Mouse (Mus musculus) forebrain, embryonic 12.5 days (tissue): ENCODE measurements around the gene Rcan1. TPM values are rescaled to one million over a fixed set of nuclear protein-coding genes. Genes with fewer than 3 reads are reported as not detected.
A peak's percentile ranks its signal among the peaks of the same experiment; 100 is the strongest.
"Not testable (repeated sequence)": the region's sequence is repeated elsewhere in the genome, so short reads cannot be mapped to it uniquely, and the experiment has no call there.

Experiments used
- ATAC-seq: fragments of 200-750 bp; cut with Nextera tagmentation; 2 replicates; pipeline ENCODE4 v1.8.0; 2017; ENCODE audit warnings: moderate TSS enrichment; ENCODE audit not compliant: low FRiP score
- H3K27ac ChIP-seq: fragments of 300-500 bp; sonication (generic); 2 replicates; pipeline ENCODE4 v1.5.1; 2016; ENCODE audit warnings: mild to moderate bottlenecking
- H3K27me3 ChIP-seq: fragments of 300-500 bp; sonication (generic); 2 replicates; pipeline ENCODE4 v1.6.1; 2016; ENCODE audit warnings: mild to moderate bottlenecking
- H3K36me3 ChIP-seq: fragments of 300-500 bp; sonication (generic); replicated peaks from 2 replicates; pipeline ENCODE4 v1.6.1; 2016; ENCODE audit warnings: mild to moderate bottlenecking
- H3K4me1 ChIP-seq: fragments of 300-500 bp; sonication (generic); 2 replicates; pipeline ENCODE4 v1.6.1; 2016
- H3K4me2 ChIP-seq: fragments of 300-500 bp; sonication (generic); 2 replicates; pipeline ENCODE4 v1.6.1; 2016; ENCODE audit warnings: mild to moderate bottlenecking, moderate library complexity
- H3K4me3 ChIP-seq: fragments of 300-500 bp; sonication (generic); replicated peaks from 2 replicates; pipeline ENCODE4 v1.5.1; 2016; ENCODE audit warnings: mild to moderate bottlenecking
- H3K9ac ChIP-seq: fragments of 300-500 bp; sonication (generic); 2 replicates; pipeline ENCODE4 v1.6.1; 2016; ENCODE audit warnings: mild to moderate bottlenecking
- H3K9me3 ChIP-seq: fragments of 300-500 bp; sonication (generic); 2 replicates; pipeline ENCODE4 v1.6.1; 2016
- WGBS: fragments of 180-500 bp; shearing (Covaris S2); methylation state at CpG from one replicate; pipeline ENCODE4 v1.1.7; 2016; 5-methylcytosine and 5-hydroxymethylcytosine counted together
- polyA plus RNA-seq: library from polyadenylated mRNA; unstranded; fragments of >200 nt; fragmentation: Nextera tagmentation; extraction: Ambion mirVana; gene quantifications from 2 replicates; pipeline ENCODE4 v1.2.1, GENCODE M21; 2016

Rcan1 gene
- polyA plus RNA-seq, 1 experiment from 2014 or later: 43.1 TPM

DNA sequence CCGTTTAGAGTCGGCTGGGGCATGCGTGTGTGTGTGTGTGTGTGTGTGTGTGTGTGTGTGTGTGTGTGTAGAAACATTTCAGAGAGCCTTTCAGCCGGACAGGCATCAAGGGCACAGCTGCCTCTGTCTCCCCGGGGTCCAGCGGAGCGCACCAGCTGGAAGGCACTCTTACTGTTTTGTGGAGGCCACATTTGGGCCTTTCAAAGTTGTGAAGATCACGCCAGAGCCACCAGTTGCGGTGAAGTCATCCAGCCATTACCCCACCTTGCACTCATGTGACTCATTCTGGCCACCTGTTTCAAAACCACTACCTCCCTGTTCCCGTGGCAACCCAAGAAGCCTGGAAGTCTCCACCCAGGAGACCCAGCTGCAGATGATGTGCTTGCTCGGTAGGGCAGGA is 44.8 kb downstream of the Rcan1 start:
- Histone ChIP-seq H3K27ac (no peak overlapping the region), H3K4me1 (peaks cover 40% of the 10 kb centered on the region), H3K9me3 (no peaks in the 10 kb centered on the region), H3K4me3 (no peak overlapping the region), H3K27me3 (no peaks in the 10 kb centered on the region), H3K9ac (no peak overlapping the region), H3K36me3 (no peaks in the 10 kb centered on the region), H3K4me2 (no peak overlapping the region)
- 73% methylated on average over 11 of the region's 11 CpGs for WGBS
- ATAC-seq: no peak

DNA sequence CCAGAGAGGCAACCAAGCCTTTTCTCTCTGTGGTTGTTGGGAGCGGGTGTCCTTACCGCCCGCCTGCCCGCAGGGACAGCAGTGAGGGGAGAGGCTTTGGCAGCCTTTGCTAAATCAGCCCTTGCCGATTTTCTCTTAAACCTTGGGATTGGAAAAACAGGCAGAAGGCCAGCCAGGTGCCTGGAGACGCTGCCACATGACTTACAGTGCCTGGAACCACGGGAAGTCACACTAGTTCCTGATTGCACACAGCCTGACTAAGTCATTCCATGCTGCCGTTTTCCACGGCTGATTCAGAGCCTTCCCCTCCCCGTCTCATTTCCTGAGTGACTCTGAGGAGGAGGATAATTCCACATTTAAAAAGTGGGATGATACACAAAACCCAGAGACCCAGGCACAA is 47.3 kb downstream of the Rcan1 start:
- no peak overlapping the region for H3K4me3 ChIP-seq
- H3K9me3 ChIP-seq: no peaks in the 10 kb centered on the region
- ATAC-seq: no peak
- no peak overlapping the region for H3K27ac ChIP-seq
- peaks cover 34% of the 10 kb centered on the region for H3K4me1 ChIP-seq
- H3K9ac ChIP-seq: no peak overlapping the region
- no peaks in the 10 kb centered on the region for H3K27me3 ChIP-seq
- H3K36me3 ChIP-seq: no peaks in the 10 kb centered on the region
- no peak overlapping the region for H3K4me2 ChIP-seq
- 70% methylated on average over 10 of the region's 10 CpGs for WGBS

DNA sequence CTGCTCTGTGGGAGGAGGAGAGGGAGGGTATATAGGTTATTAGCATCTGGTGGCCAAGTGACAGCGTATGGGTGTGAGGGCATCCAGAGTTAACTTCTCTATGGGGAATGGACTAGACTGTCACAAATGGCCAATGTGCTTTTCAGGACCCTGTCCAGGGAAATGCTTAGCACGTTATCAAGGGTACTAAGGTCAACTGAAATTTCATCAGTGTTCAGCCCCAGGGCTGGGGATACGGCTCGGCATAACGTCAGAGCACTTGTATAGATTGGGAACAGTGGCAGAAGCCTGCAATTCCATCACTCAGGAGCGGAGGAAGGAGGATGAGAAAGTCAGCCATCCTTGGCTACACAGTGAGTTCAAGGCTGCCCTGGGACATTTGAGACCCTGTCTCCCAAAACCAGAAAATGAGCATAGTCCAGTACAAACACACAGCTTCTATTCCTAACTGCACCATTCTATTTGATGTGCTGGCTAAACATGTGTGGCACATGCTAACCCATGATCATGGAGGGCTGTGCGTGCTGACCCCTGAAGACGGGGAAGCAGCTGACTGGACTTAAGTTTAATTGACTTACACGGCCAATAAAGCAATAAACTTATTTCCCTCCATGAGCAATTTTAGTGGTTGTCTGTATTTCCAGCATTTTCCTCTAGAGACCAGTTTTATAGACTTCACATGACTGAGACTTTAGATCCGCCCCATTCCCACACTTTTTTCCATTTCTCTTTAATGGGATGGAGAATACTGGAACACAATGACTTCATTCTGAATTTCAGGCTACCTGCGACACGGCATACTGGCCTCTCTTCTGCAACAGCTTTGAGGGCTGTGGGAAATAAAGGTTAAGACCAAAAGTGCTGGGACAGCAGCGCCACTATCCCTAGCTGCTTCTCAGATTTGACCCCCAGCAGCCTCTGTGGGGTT is 48.0 kb downstream of the Rcan1 start:
- Histone ChIP-seq H3K4me1 (peaks cover 28% of the 10 kb centered on the region), H3K36me3 (peaks cover 1% of the 10 kb centered on the region), H3K9ac (no peak overlapping the region), H3K4me3 (no peak overlapping the region), H3K4me2 (no peak overlapping the region), H3K27me3 (no peaks in the 10 kb centered on the region), H3K9me3 (no peaks in the 10 kb centered on the region), H3K27ac (no peak overlapping the region)
- ATAC-seq: no peak
- 89% methylated on average over 13 of the region's 13 CpGs for WGBS

DNA sequence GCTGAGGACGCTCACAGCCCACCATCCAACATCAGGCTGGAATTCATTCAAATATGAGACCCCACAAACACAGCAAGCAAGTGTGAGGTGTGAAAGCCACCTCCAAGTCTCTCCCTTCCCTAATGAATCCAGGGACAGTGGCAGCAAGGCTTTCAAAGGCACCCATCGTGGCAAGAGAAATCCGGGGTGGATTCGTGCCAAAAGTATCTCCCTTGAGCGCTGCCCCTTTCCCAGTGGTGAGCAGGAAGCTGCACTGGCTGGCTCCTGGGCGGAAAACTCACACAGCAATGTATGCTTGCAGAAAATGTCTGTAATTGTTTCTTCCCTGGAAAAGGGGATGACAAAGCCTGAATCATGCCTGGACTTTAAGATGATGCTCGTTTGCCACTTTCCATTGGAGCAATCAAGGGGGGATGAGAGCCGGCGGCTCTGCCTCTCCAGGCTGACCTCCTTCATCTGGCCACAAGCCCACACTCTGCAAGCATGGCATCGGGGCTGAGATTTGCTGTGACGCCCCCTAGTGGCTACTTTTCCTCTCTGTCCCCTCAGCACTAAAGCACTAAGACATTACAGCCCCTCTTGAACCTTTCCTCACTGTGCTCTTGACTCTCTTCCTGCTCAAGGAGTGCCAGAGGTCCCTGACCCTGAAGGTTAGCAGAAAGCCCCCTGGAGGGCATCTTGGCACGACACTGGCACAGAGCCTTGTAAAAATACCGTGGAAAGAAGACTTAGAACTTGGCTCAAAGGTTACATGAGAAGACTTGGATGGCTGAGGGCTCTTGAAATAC is 49.3 kb downstream of the Rcan1 start:
- Histone ChIP-seq H3K27ac (no peak overlapping the region), H3K4me1 (peaks cover 18% of the 10 kb centered on the region), H3K36me3 (peaks cover 5% of the 10 kb centered on the region), H3K4me2 (no peak overlapping the region), H3K9ac (no peak overlapping the region), H3K4me3 (no peak overlapping the region), H3K27me3 (no peaks in the 10 kb centered on the region), H3K9me3 (no peaks in the 10 kb centered on the region)
- WGBS: 67% methylated on average over 13 of the region's 13 CpGs
- ATAC-seq: no peak

DNA sequence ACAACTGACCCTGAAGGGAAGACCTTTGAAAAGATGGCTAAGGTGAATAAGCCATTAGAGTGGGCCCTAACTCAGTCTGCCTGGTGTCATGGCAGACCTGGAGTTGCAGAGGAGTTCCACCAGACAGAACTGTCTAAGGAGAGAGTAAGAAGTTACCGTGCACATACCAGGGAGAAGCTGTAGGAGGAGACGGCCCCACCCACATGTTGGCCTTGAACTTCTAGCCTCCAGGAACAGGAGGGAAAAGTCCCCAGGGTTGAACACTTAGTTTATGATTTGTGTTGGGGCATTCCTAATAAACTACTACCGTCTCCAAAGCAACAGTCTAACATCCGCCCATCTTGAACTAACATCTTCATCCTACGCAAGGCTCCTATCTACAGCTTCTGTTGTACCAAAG is 50.0 kb downstream of the Rcan1 start:
- Histone ChIP-seq H3K36me3 (peaks cover 5% of the 10 kb centered on the region), H3K4me1 (peaks cover 12% of the 10 kb centered on the region), H3K9ac (no peak overlapping the region), H3K4me2 (no peak overlapping the region), H3K4me3 (no peak overlapping the region), H3K27ac (no peak overlapping the region), H3K27me3 (no peaks in the 10 kb centered on the region), H3K9me3 (no peaks in the 10 kb centered on the region)
- no peak for ATAC-seq
- 93% methylated on average over 5 of the region's 5 CpGs for WGBS

DNA sequence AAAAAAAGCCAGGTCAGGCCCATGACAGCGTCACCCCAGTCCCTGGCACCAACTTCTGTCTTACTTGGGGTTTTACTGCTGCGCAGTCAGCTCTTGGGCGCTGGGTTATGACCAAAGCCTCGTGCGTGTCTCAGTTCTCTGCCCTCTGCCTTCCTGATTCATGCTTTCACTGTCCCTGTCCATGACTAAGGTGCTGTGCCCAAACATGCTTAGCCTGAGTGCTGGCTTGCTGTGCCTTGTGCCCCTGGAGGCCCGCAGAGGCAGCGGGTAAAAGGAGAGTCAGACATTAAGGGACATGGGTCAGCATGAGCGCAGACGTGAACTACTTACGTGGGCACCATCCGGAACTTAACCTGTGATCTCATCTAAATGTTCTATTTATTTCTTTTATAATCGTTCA is 51.6 kb downstream of the Rcan1 start:
- H3K36me3 ChIP-seq: peaks cover 5% of the 10 kb centered on the region
- H3K9ac ChIP-seq: no peak overlapping the region
- H3K4me3 ChIP-seq: no peak overlapping the region
- H3K27me3 ChIP-seq: no peaks in the 10 kb centered on the region
- H3K27ac ChIP-seq: no peak overlapping the region
- H3K4me2 ChIP-seq: no peak overlapping the region
- WGBS: 94% methylated on average over 12 of the region's 12 CpGs
- no peaks in the 10 kb centered on the region for H3K9me3 ChIP-seq
- no peak for ATAC-seq
- H3K4me1 ChIP-seq: peaks cover 8% of the 10 kb centered on the region

DNA sequence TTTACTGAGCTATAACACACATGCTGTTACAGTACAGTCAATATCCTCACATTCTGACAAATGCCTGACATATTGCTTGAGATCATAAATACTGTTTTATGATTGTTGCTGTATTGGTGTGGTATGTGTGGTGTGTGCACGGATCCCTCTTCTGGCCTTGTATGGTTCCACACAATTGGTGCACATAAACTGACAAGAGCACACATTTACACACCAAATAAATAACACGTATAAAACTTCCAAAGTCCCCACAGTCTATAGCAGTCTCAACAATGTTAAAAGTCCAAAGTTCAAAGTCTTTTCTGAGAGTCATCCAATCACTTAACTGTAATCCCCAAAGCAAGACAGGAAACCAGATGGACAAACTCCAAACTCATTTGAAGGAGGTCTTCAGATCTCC is 53.4 kb downstream of the Rcan1 start:
- Histone ChIP-seq H3K4me3 (no peak overlapping the region), H3K36me3 (peaks cover 5% of the 10 kb centered on the region), H3K4me2 (no peak overlapping the region), H3K9ac (no peak overlapping the region), H3K4me1 (peaks cover 16% of the 10 kb centered on the region), H3K27me3 (no peaks in the 10 kb centered on the region), H3K9me3 (no peaks in the 10 kb centered on the region), H3K27ac (no peak overlapping the region)
- ATAC-seq: no peak
- WGBS: 98% methylated on average over 2 of the region's 2 CpGs

DNA sequence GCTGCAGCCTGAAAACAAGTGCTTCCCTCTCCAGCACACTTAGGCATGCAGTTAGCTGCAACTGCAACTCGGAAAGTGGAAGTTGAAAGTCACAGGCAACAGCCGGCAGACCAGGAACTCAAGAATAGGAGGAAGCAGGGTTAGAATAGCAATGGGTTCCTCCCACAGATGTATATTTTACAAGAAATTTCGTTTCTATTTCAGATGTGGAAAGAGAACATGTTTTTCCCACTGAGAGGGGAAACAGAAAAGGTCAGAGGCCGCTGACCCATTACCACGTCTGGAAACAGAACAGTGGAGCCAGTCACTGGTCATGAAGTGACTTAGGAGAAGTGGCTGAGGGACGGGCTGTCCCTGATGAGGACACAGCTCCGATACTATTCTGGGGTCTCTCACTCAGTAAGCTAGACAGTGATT is 55.0 kb downstream of the Rcan1 start:
- 54% methylated on average over 7 of the region's 7 CpGs for WGBS
- ATAC-seq: no peak
- H3K9me3 ChIP-seq: no peaks in the 10 kb centered on the region
- H3K4me3 ChIP-seq: no peak overlapping the region
- H3K4me1 ChIP-seq: peaks cover 29% of the 10 kb centered on the region
- peaks cover 5% of the 10 kb centered on the region for H3K36me3 ChIP-seq
- no peak overlapping the region for H3K4me2 ChIP-seq
- H3K27me3 ChIP-seq: no peaks in the 10 kb centered on the region
- no peak overlapping the region for H3K9ac ChIP-seq
- H3K27ac ChIP-seq: no peak overlapping the region

DNA sequence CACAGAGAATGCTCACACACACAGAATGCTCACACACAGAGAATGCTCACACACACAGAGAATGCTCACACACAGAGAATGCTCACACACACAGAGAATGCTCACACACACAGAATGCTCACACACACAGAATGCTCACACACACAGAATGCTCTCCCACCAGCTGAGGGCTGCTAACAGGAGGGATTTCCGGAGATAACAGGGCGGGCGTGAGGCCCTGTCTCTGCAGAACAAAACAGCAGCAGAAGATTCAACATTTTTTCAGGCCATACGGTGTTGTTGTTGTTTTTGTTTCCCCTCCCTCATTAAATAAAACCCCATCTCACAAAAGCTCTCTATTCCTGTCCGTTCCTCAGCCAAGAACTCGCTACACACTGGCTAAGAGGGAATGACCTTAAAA is 55.6 kb downstream of the Rcan1 start:
- WGBS: 49% methylated on average over 6 of the region's 6 CpGs
- not testable (repeated sequence) for ATAC-seq, H3K36me3 ChIP-seq, H3K9me3 ChIP-seq, H3K9ac ChIP-seq, H3K4me2 ChIP-seq, H3K27me3 ChIP-seq, H3K4me3 ChIP-seq, H3K27ac ChIP-seq
- peaks cover 29% of the 10 kb centered on the region for H3K4me1 ChIP-seq

DNA sequence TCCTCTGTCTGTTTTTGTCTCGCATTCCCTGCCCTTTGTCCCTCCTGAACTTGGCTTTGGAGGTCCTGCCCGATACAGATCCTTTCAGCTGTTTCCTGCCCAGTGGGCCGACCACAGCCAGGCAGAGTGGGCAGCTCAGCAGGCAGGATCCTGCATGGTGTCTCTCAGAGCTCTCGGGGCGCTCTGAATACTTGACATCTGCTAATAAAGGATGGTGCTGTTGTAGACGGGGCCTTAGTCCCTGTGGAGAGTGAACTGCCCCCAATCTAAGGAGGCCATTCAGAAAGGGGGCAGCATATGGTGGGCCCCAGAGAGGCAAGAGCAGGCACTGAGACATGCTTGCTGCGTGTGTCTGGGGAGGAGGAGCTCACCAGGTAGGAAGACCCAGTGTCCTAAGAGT is 57.8 kb downstream of the Rcan1 start:
- Histone ChIP-seq H3K4me1 (peaks cover 29% of the 10 kb centered on the region), H3K4me2 (no peak overlapping the region), H3K9ac (0 out of 2 replicates have a peak overlapping the region, but pooled peaks have one; percentile 21), H3K4me3 (no peak overlapping the region), H3K36me3 (peaks cover 5% of the 10 kb centered on the region), H3K27ac (peak overlapping the region; percentile 63), H3K27me3 (no peaks in the 10 kb centered on the region), H3K9me3 (no peaks in the 10 kb centered on the region)
- WGBS: 18% methylated on average over 7 of the region's 7 CpGs
- 0 out of 2 replicates have a peak, but pooled peaks have one; percentile 41 for ATAC-seq

DNA sequence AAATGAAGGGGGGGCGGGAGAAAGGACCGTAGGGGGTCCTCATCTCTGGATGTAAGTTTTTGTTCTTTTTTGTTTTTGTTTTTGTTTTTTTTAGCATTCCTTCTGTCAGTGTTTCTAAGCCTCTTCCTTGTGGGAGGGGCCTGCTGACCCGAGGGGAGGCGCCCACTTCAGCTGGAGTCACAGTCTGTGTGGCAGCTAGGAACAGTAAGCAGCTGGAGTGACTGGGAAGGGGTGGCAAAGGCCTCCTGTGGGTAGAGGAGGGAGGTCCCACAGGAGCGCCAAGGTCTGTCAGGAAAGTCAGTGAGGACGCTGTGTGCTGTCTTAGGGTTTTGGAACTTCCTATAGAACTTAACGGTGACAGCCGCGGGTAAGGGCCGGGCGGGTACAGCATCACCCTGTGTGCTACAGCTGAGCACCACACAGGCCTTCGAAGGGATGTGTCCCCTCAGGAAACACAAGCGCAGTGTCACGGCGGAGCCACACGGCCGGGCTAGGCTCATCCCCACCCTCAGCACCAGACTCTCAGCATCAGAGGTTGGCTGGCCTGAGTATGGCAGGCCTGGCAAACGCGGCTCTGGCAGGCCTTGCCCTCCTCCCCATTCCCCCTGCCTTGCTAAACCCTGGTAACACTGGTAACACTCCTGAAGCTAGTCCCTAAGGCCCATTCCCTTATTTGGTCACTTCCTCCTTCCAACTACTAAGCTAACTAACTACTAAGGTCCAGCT is 58.5 kb downstream of the Rcan1 start:
- Histone ChIP-seq H3K4me3 (no peak overlapping the region), H3K9ac (peak overlapping the region; percentile 21; the same call in 1 of the 2 replicates), H3K4me2 (no peak overlapping the region), H3K4me1 (peaks cover 29% of the 10 kb centered on the region), H3K27me3 (no peaks in the 10 kb centered on the region), H3K9me3 (no peaks in the 10 kb centered on the region), H3K27ac (no peak overlapping the region), H3K36me3 (no peaks in the 10 kb centered on the region)
- peak; percentile 44; the same call in 1 of the 2 replicates for ATAC-seq
- WGBS: 71% methylated on average over 19 of the region's 19 CpGs

DNA sequence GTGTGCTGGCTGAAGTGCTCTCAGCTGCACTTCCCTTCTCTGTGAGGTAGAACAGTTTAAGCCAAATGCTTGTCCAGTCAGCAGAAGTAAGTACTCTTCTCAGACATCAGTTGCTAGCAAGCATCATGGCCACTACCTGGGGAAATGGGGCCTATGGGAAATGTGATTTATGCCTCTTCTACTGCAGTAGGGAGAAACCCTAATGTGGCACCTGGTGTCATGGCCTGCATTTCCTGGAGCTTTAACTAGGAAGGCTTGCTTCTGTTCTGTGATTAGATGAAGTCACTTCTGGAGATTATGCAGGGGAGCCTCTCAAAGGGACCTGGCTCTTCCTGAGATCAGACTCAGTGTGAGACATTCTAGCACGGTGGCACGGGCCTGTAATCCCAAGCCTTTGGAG is 60.3 kb downstream of the Rcan1 start:
- Histone ChIP-seq H3K4me2 (no peak overlapping the region), H3K4me3 (no peak overlapping the region), H3K27me3 (no peaks in the 10 kb centered on the region), H3K27ac (no peak overlapping the region), H3K36me3 (no peaks in the 10 kb centered on the region), H3K9me3 (no peaks in the 10 kb centered on the region), H3K9ac (no peak overlapping the region), H3K4me1 (peaks cover 29% of the 10 kb centered on the region)
- ATAC-seq: no peak
- 86% methylated on average over 2 of the region's 2 CpGs for WGBS
